Mouse (Mus musculus): Measurements from ENCODE around the gene Cacna1c. TPM values are rescaled to one million over a fixed set of nuclear protein-coding genes. Genes with fewer than 3 reads are reported as not detected.

The Cacna1c gene
- polyA plus RNA-seq, 1 experiment from 2014 or later = 9.8 TPM

DNA sequence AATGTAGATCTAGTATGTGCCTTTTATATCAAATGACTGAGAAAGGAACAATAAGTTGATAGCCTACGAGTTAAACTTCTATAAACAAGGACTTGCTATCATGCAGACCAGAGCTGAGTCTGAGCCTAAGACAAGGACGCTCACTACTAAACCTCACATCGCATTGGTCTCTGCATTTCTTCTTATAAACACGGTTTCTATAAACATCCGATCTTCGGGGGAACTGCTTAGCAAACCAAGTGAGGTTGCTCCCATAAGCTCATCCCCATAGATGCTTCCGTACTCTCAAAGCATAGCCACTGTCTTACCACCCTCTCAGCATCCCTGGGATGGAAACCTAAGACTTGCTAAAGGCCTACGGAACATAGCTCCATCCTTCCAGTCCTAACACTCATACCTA, 108.3 kb downstream of the Cacna1c start:
- Histone ChIP-seq H3K9ac (replicated peaks; ENCODE audit: low read depth, low read length) (no peak overlapping the region), H3K4me1 (ENCODE audit: control insufficient read depth, insufficient read depth, low read length) (peaks cover 21% of the 10 kb centered on the region), H3K9me3 (ENCODE audit: control insufficient read depth, low read depth, low read length) (no peaks in the 10 kb centered on the region), H3K4me2 (replicated peaks; ENCODE audit: low read depth, low read length) (no peak overlapping the region), H3K27me3 (ENCODE audit: control insufficient read depth, insufficient read depth, low read length) (no peaks in the 10 kb centered on the region), H3K27ac (ENCODE audit: low read length) (peak overlapping the region; percentile 75), H3K4me3 (ENCODE audit: low read depth, low read length) (no peak overlapping the region), H3K36me3 (ENCODE audit: control insufficient read depth, insufficient read depth, low read length) (no peaks in the 10 kb centered on the region)
- WGBS = 63% methylated on average over 8 of the region's 8 CpGs
- ATAC-seq (ENCODE audit: insufficient number of reproducible peaks, insufficient read depth, low FRiP score, low read depth) = no peak

DNA sequence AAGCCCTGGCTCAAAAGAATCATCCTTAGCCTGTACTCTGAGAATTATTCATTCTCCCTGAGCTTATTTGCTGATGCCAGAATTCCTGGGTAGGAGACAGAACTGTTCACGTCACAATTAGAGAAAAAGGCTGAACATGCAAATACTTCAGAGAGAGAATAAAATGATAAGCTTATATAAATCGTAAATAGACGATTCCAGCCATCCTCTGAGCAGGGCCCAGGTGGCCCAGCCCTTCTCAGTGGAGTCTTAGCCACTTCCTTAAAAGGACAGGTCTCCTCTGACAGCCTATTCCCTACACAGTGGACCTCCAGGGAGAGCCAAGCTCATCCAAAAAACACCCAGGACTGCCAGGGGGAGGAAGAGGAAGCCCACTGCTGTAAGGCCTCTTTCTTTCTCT, 110.4 kb downstream of the Cacna1c start:
- Histone ChIP-seq H3K4me2 (replicated peaks; ENCODE audit: low read depth, low read length) (no peak overlapping the region), H3K9ac (replicated peaks; ENCODE audit: low read depth, low read length) (no peak overlapping the region), H3K4me3 (ENCODE audit: low read depth, low read length) (no peak overlapping the region), H3K27ac (ENCODE audit: low read length) (peak overlapping the region; percentile 55), H3K36me3 (ENCODE audit: control insufficient read depth, insufficient read depth, low read length) (no peaks in the 10 kb centered on the region), H3K9me3 (ENCODE audit: control insufficient read depth, low read depth, low read length) (no peaks in the 10 kb centered on the region), H3K4me1 (ENCODE audit: control insufficient read depth, insufficient read depth, low read length) (peaks cover 21% of the 10 kb centered on the region), H3K27me3 (ENCODE audit: control insufficient read depth, insufficient read depth, low read length) (no peaks in the 10 kb centered on the region)
- WGBS = 46% methylated on average over 3 of the region's 3 CpGs
- peak; percentile 80 for ATAC-seq (ENCODE audit: insufficient number of reproducible peaks, insufficient read depth, low FRiP score, low read depth)

DNA sequence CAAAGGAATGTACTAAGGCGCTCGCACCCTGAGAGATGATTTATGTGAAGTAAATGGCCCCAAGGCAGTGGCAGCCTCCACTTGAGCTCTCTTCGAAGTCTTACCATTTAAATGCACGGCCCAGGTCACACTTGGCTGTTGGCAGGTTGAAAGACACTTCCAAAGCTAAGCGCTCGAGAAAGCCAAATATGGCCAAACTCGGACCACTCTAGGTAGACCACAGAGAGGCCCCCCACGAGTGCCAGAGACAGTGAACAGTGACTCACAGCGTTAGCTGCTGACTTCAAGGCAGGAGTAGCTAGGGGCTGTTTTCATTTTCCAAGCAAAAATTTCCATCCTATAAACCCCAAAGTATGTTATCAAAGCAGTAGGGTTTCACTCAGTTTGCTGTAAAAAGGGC, 111.7 kb downstream of the Cacna1c start:
- no peaks in the 10 kb centered on the region for H3K9me3 ChIP-seq (ENCODE audit: control insufficient read depth, low read depth, low read length)
- no peak overlapping the region for H3K4me2 ChIP-seq (replicated peaks; ENCODE audit: low read depth, low read length)
- H3K9ac ChIP-seq (replicated peaks; ENCODE audit: low read depth, low read length) = no peak overlapping the region
- peaks cover 20% of the 10 kb centered on the region for H3K4me1 ChIP-seq (ENCODE audit: control insufficient read depth, insufficient read depth, low read length)
- peak overlapping the region; percentile 85 for H3K27ac ChIP-seq (ENCODE audit: low read length)
- no peaks in the 10 kb centered on the region for H3K27me3 ChIP-seq (ENCODE audit: control insufficient read depth, insufficient read depth, low read length)
- WGBS = 33% methylated on average over 9 of the region's 9 CpGs
- no peak overlapping the region for H3K4me3 ChIP-seq (ENCODE audit: low read depth, low read length)
- no peaks in the 10 kb centered on the region for H3K36me3 ChIP-seq (ENCODE audit: control insufficient read depth, insufficient read depth, low read length)
- peak; percentile 47; the same call in 1 of the 2 replicates for ATAC-seq (ENCODE audit: insufficient number of reproducible peaks, insufficient read depth, low FRiP score, low read depth)

GRCm38 (mm10) chr6:119083559-119083958, 112.7 kb downstream of the Cacna1c start:
- Histone ChIP-seq H3K4me3 (ENCODE audit: low read depth, low read length) (no peak overlapping the region), H3K27ac (ENCODE audit: low read length) (peak overlapping the region; percentile 85; the same call in 1 of the 2 replicates), H3K36me3 (ENCODE audit: control insufficient read depth, insufficient read depth, low read length) (no peaks in the 10 kb centered on the region), H3K9ac (replicated peaks; ENCODE audit: low read depth, low read length) (no peak overlapping the region), H3K4me2 (replicated peaks; ENCODE audit: low read depth, low read length) (no peak overlapping the region), H3K9me3 (ENCODE audit: control insufficient read depth, low read depth, low read length) (no peaks in the 10 kb centered on the region), H3K4me1 (ENCODE audit: control insufficient read depth, insufficient read depth, low read length) (peaks cover 10% of the 10 kb centered on the region), H3K27me3 (ENCODE audit: control insufficient read depth, insufficient read depth, low read length) (no peaks in the 10 kb centered on the region)
- no peak for ATAC-seq (ENCODE audit: insufficient number of reproducible peaks, insufficient read depth, low FRiP score, low read depth)
- 37% methylated on average over 7 of the region's 7 CpGs for WGBS

- Histone ChIP-seq H3K4me2 (replicated peaks; ENCODE audit: low read depth, low read length) (no peak overlapping the region), H3K9ac (replicated peaks; ENCODE audit: low read depth, low read length) (no peak overlapping the region), H3K27ac (ENCODE audit: low read length) (no peak overlapping the region), H3K36me3 (ENCODE audit: control insufficient read depth, insufficient read depth, low read length) (no peaks in the 10 kb centered on the region), H3K4me1 (ENCODE audit: control insufficient read depth, insufficient read depth, low read length) (0 out of 2 replicates have a peak, but pooled peaks cover 3% of the 10 kb centered on the region), H3K9me3 (ENCODE audit: control insufficient read depth, low read depth, low read length) (no peaks in the 10 kb centered on the region), H3K27me3 (ENCODE audit: control insufficient read depth, insufficient read depth, low read length) (no peaks in the 10 kb centered on the region), H3K4me3 (ENCODE audit: low read depth, low read length) (no peak overlapping the region)
- no peak for ATAC-seq (ENCODE audit: insufficient number of reproducible peaks, insufficient read depth, low FRiP score, low read depth)
- 77% methylated on average over 8 of the region's 8 CpGs for WGBS
These were observed 113.6 kb downstream of the Cacna1c start for GRCm38 (mm10) chr6:119082662-119083061.

GRCm38 (mm10) chr6:119081650-119082049, 114.6 kb downstream of the Cacna1c start:
- WGBS = 89% methylated on average over 12 of the region's 12 CpGs
- ATAC-seq (ENCODE audit: insufficient number of reproducible peaks, insufficient read depth, low FRiP score, low read depth) = no peak
- H3K4me3 ChIP-seq (ENCODE audit: low read depth, low read length) = no peak overlapping the region
- no peak overlapping the region for H3K27ac ChIP-seq (ENCODE audit: low read length)
- H3K9me3 ChIP-seq (ENCODE audit: control insufficient read depth, low read depth, low read length) = no peaks in the 10 kb centered on the region
- no peak overlapping the region for H3K9ac ChIP-seq (replicated peaks; ENCODE audit: low read depth, low read length)
- 0 out of 2 replicates have a peak, but pooled peaks cover 3% of the 10 kb centered on the region for H3K4me1 ChIP-seq (ENCODE audit: control insufficient read depth, insufficient read depth, low read length)
- H3K4me2 ChIP-seq (replicated peaks; ENCODE audit: low read depth, low read length) = no peak overlapping the region
- H3K27me3 ChIP-seq (ENCODE audit: control insufficient read depth, insufficient read depth, low read length) = no peaks in the 10 kb centered on the region
- no peaks in the 10 kb centered on the region for H3K36me3 ChIP-seq (ENCODE audit: control insufficient read depth, insufficient read depth, low read length)

DNA sequence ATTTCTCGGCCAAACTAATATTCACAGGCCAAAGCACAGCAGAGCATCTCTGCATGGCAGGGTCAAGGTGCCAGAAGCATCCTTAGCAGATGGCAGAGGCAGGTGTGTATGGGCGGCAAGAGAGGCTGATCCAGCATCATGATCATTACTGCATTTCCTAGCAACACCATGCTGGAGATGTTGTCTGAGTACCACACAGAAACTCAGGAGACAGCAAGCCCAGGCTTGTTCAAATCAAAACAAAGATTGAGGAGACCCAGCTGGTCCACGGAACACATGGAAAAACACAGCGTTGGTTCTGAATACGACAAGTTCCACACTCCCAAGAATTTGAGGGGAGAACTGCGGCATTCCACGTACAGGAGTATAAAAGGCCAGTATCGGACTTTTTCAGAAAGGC, 116.6 kb downstream of the Cacna1c start:
- no peak overlapping the region for H3K4me3 ChIP-seq (ENCODE audit: low read depth, low read length)
- ATAC-seq (ENCODE audit: insufficient number of reproducible peaks, insufficient read depth, low FRiP score, low read depth) = no peak; the same call in 1 of the 2 replicates
- no peaks in the 10 kb centered on the region for H3K4me1 ChIP-seq (ENCODE audit: control insufficient read depth, insufficient read depth, low read length)
- no peaks in the 10 kb centered on the region for H3K9me3 ChIP-seq (ENCODE audit: control insufficient read depth, low read depth, low read length)
- H3K4me2 ChIP-seq (replicated peaks; ENCODE audit: low read depth, low read length) = no peak overlapping the region
- no peak overlapping the region for H3K27ac ChIP-seq (ENCODE audit: low read length)
- H3K9ac ChIP-seq (replicated peaks; ENCODE audit: low read depth, low read length) = no peak overlapping the region
- H3K36me3 ChIP-seq (ENCODE audit: control insufficient read depth, insufficient read depth, low read length) = no peaks in the 10 kb centered on the region
- no peaks in the 10 kb centered on the region for H3K27me3 ChIP-seq (ENCODE audit: control insufficient read depth, insufficient read depth, low read length)
- WGBS = 53% methylated on average over 8 of the region's 8 CpGs

DNA sequence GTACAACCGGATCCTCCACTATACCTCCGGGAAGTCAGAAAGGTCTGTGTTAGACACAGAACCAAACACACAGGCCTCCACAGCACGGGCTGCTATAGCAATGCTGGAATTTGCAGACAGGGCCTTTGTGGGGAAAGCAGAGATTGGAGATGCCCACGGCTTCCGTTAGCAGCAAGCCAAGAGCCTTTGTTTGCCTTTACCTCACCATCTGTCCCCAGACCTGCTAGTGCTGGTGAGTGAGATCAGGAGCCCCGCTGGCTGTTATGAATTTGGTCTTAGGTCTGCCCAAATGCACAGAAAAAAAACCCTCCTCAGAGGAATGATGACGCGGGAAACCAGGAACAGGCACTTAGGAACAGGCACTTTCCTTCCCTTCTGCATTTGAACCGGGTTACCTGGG, 117.3 kb downstream of the Cacna1c start:
- no peak overlapping the region for H3K9ac ChIP-seq (replicated peaks; ENCODE audit: low read depth, low read length)
- 58% methylated on average over 9 of the region's 9 CpGs for WGBS
- no peak for ATAC-seq (ENCODE audit: insufficient number of reproducible peaks, insufficient read depth, low FRiP score, low read depth)

GRCm38 (mm10) chr6:119077231-119077630, 119.0 kb downstream of the Cacna1c start:
- H3K36me3 ChIP-seq (ENCODE audit: control insufficient read depth, insufficient read depth, low read length) = no peaks in the 10 kb centered on the region

More for the DNA sequence above, 117.3 kb downstream of the Cacna1c start:
- Histone ChIP-seq H3K4me1 (ENCODE audit: control insufficient read depth, insufficient read depth, low read length) (no peaks in the 10 kb centered on the region), H3K4me2 (replicated peaks; ENCODE audit: low read depth, low read length) (no peak overlapping the region), H3K27me3 (ENCODE audit: control insufficient read depth, insufficient read depth, low read length) (no peaks in the 10 kb centered on the region), H3K4me3 (ENCODE audit: low read depth, low read length) (no peak overlapping the region), H3K27ac (ENCODE audit: low read length) (no peak overlapping the region), H3K9me3 (ENCODE audit: control insufficient read depth, low read depth, low read length) (no peaks in the 10 kb centered on the region), H3K36me3 (ENCODE audit: control insufficient read depth, insufficient read depth, low read length) (no peaks in the 10 kb centered on the region)

More at GRCm38 (mm10) chr6:119077231-119077630, 119.0 kb downstream of the Cacna1c start:
- H3K27me3 ChIP-seq (ENCODE audit: control insufficient read depth, insufficient read depth, low read length) = no peaks in the 10 kb centered on the region
- H3K4me2 ChIP-seq (replicated peaks; ENCODE audit: low read depth, low read length) = no peak overlapping the region
- H3K9ac ChIP-seq (replicated peaks; ENCODE audit: low read depth, low read length) = no peak overlapping the region
- no peak for ATAC-seq (ENCODE audit: insufficient number of reproducible peaks, insufficient read depth, low FRiP score, low read depth)
- H3K4me1 ChIP-seq (ENCODE audit: control insufficient read depth, insufficient read depth, low read length) = no peaks in the 10 kb centered on the region
- no peaks in the 10 kb centered on the region for H3K9me3 ChIP-seq (ENCODE audit: control insufficient read depth, low read depth, low read length)
- no peak overlapping the region for H3K4me3 ChIP-seq (ENCODE audit: low read depth, low read length)
- 83% methylated on average over 6 of the region's 6 CpGs for WGBS
- no peak overlapping the region for H3K27ac ChIP-seq (ENCODE audit: low read length)

Measured in stomach, embryonic 14.5 days (tissue).